Mouse (Mus musculus) CH12.LX (cell line): ENCODE measurements around the gene Opn4.

Experiments used
- BHLHE40 ChIP-seq: IDR thresholded peaks from 2 replicates; pipeline ENCODE4 v1.6.1; 2011; ENCODE audit warnings: mild to moderate bottlenecking, low read depth, low read length, improper control_type of control experiment
- CHD2 ChIP-seq: IDR thresholded peaks from 2 replicates; pipeline ENCODE4 v1.6.1; 2011; ENCODE audit warnings: low read length, improper control_type of control experiment
- CTCF ChIP-seq, 2 experiments: IDR thresholded peaks in 1 of 2; conservative IDR thresholded peaks in 1 of 2; 2 replicates each; pipeline ENCODE4 v1.5.1; 2011 to 2012; ENCODE audit warnings: low read depth in 2 of 2, low read length in 2 of 2, improper control_type of control experiment in 1 of 2, inconsistent platforms in 1 of 2, mild to moderate bottlenecking in 1 of 2, moderate library complexity in 1 of 2
- ELF1 ChIP-seq: IDR thresholded peaks from 2 replicates; pipeline ENCODE4 v1.6.1; 2014; ENCODE audit warnings: low read depth, mild to moderate bottlenecking, inconsistent platforms, low read length, improper control_type of control experiment
- HCFC1 ChIP-seq: IDR thresholded peaks from 2 replicates; pipeline ENCODE4 v1.6.1; 2012; ENCODE audit warnings: low read depth, mild to moderate bottlenecking, inconsistent platforms, low read length, improper control_type of control experiment
- JUN ChIP-seq: IDR thresholded peaks from 2 replicates; pipeline ENCODE4 v1.6.1; 2011; ENCODE audit warnings: low read depth, mild to moderate bottlenecking, low read length, improper control_type of control experiment, moderate library complexity; ENCODE audit not compliant: insufficient read depth
- JUND ChIP-seq: conservative IDR thresholded peaks from 2 replicates; pipeline ENCODE4 v1.6.1; 2011; ENCODE audit warnings: low read depth, low read length, improper control_type of control experiment
- MAFK ChIP-seq: IDR thresholded peaks from 2 replicates; pipeline ENCODE4 v1.6.1; 2011; ENCODE audit warnings: low read length, improper control_type of control experiment; ENCODE audit not compliant: insufficient replicate concordance
- POLR2A ChIP-seq: IDR thresholded peaks from 2 replicates; pipeline ENCODE4 v1.6.1; 2011; ENCODE audit warnings: low read depth, mild to moderate bottlenecking, improper control_type of control experiment, low read length
- SMC3 ChIP-seq: IDR thresholded peaks from 2 replicates; pipeline ENCODE4 v1.6.1; 2011; ENCODE audit warnings: low read depth, low read length, improper control_type of control experiment
- UBTF ChIP-seq: IDR thresholded peaks from 2 replicates; pipeline ENCODE4 v1.6.1; 2012; ENCODE audit warnings: low read depth, mild to moderate bottlenecking, inconsistent platforms, low read length, improper control_type of control experiment, moderate library complexity
- USF2 ChIP-seq: conservative IDR thresholded peaks from 2 replicates; pipeline ENCODE4 v1.6.1; 2011; ENCODE audit warnings: low read depth, low read length, improper control_type of control experiment
- ZMIZ1 ChIP-seq: IDR thresholded peaks from 2 replicates; pipeline ENCODE4 v1.6.1; 2012; ENCODE audit warnings: low read depth, mild to moderate bottlenecking, inconsistent platforms, low read length, improper control_type of control experiment
- ZNF384 ChIP-seq: IDR thresholded peaks from 2 replicates; pipeline ENCODE4 v1.6.1; 2012; ENCODE audit warnings: low read depth, low read length, improper control_type of control experiment, inconsistent platforms

DNA sequence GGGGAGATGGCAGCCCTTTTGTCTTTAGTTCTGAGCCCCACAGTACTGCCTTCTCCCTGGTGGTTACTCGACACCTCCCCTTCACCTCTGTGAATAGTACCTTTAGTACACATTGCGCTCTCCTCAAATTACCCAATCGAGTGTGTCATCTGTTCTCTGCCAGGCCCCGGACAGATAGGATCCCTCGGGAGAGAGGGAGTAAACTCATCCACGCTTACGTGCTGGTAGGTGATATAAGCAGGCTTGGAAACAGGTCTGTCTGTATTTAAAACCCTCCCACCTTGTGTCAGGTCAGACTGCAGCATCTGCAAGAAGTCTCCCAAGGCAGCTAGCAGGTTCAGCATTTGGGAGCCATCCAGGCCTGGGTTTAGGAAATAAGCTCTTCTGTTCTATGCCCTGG lies 35.2 kb upstream of the Opn4 start:
- TF ChIP-seq CTCF (conservative IDR thresholded peaks at IDR 0.05 in 1 of 2, IDR thresholded peaks at IDR 0.05 in 1 of 2; ENCODE audit: low read depth in 2 of 2, low read length in 2 of 2) (no peak), HCFC1 (no peak), BHLHE40 (no peak), POLR2A (no peak), MAFK (no peak), ZNF384 (no peak), CHD2 (no peak), USF2 (no peak), UBTF (no peak), ZMIZ1 (no peak), ELF1 (no peak), SMC3 (no peak), JUN (no peak), JUND (no peak)
